Mouse (Mus musculus) intestine, embryonic 16.5 days (tissue): ENCODE results near the gene Med13l. TPM values are rescaled to one million over a fixed set of nuclear protein-coding genes. Genes with fewer than 3 reads are reported as not detected.

Experiments used
- ATAC-seq: fragments of 200-750 bp; cut with Nextera tagmentation; 2 replicates; pipeline ENCODE4 v1.8.0; 2017; ENCODE audit warnings: moderate TSS enrichment, moderate library complexity
- H3K27ac ChIP-seq: fragments of 300-500 bp; sonication (generic); 2 replicates; pipeline ENCODE4 v1.5.1; 2014; ENCODE audit warnings: mild to moderate bottlenecking, low read length
- H3K27me3 ChIP-seq: fragments of 300-500 bp; sonication (generic); replicated peaks from 2 replicates; pipeline ENCODE4 v1.6.1; 2014; ENCODE audit warnings: low read length, control low read depth, mixed read lengths; ENCODE audit not compliant: control insufficient read depth, insufficient read depth
- H3K36me3 ChIP-seq: fragments of 300-500 bp; sonication (generic); 2 replicates; pipeline ENCODE4 v1.6.1; 2014; ENCODE audit warnings: low read length, control low read depth; ENCODE audit not compliant: control insufficient read depth, insufficient read depth
- H3K4me1 ChIP-seq: fragments of 300-500 bp; sonication (generic); 2 replicates; pipeline ENCODE4 v1.6.1; 2014; ENCODE audit warnings: low read length, control low read depth, mixed read lengths; ENCODE audit not compliant: control insufficient read depth, insufficient read depth
- H3K4me2 ChIP-seq: fragments of 300-500 bp; sonication (generic); 2 replicates; pipeline ENCODE4 v1.6.1; 2014; ENCODE audit warnings: low read depth, low read length, control low read depth
- H3K4me3 ChIP-seq: fragments of 300-500 bp; sonication (generic); 2 replicates; pipeline ENCODE4 v1.5.1; 2014; ENCODE audit warnings: mild to moderate bottlenecking, low read length
- H3K9ac ChIP-seq: fragments of 300-500 bp; sonication (generic); 2 replicates; pipeline ENCODE4 v1.6.1; 2014; ENCODE audit warnings: low read depth, low read length
- H3K9me3 ChIP-seq: fragments of 300-500 bp; sonication (generic); 2 replicates; pipeline ENCODE4 v1.6.1; 2016; ENCODE audit warnings: low read length, control low read depth; ENCODE audit not compliant: control insufficient read depth
- WGBS: fragments of 180-500 bp; shearing (Covaris S2); extraction: QIAGEN DNeasy Blood & Tissue Kit; methylation state at CpG from one replicate; pipeline ENCODE4 v1.1.7; 2014; 5-methylcytosine and 5-hydroxymethylcytosine counted together
- polyA plus RNA-seq: library from polyadenylated mRNA; unstranded; fragments of >200 nt; fragmentation: Nextera tagmentation; extraction: Ambion mirVana; gene quantifications from 2 replicates; pipeline ENCODE4 v1.2.1, GENCODE M21; 2015

Med13l gene
- polyA plus RNA-seq = 6.4 and 6.6 TPM in 2 replicates

DNA sequence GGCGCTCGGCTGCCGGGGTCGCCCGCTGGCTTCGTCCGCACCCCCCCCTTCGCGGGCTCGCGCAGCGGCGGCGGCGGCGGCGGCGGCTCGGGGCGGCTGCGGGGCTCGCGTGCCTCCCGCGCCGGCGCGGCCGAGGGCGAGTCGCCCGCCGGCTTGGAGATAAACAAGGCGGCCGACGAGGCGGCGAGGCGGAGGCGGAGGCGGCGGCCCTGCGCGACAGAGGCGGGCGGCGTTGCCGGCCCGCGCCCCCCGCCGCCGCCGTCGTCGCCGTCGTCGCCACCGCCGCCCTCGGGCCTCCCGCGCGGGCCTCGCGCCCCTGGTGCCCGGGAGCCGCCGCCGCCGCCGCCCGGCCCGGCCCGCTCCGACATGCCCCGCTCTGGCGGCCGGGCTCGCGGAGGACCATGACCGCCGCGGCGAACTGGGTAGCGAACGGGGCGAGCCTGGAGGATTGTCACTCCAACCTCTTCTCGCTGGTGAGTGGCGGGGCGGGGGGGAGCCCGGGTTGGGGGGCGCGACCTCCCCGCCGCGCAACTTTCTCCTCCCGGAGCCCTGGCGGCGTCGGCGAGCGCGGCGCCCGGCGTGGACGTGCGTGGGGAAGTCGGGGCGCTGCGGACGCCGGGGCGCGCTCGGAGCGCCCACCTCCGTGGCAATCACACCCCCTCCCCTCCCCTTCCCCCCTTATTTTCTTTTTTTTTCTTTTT, at the start of gene Med13l:
Med13l (plus strand) TSS at position 295 of the 701 bp plus-strand sequence.
- peak; percentile 78 for ATAC-seq
- Histone ChIP-seq H3K27ac (peak within 1 kb of the TSS; percentile 86), H3K36me3 (no peaks in the 10 kb centered on the region), H3K9me3 (no peaks in the 10 kb centered on the region), H3K4me2 (peak within 1 kb of the TSS; percentile 85), H3K4me3 (peak within 1 kb of the TSS; percentile 79), H3K9ac (peak within 1 kb of the TSS; percentile 93), H3K4me1 (peaks cover 16% of the 10 kb centered on the region; the same call in 1 of the 2 replicates), H3K27me3 (no peaks in the 10 kb centered on the region)
- 0% methylated on average over 59 of the region's 120 CpGs for WGBS

- Histone ChIP-seq H3K36me3 (no peaks in the 10 kb centered on the region), H3K9ac (no peak overlapping the region), H3K4me1 (peaks cover 14% of the 10 kb centered on the region), H3K4me3 (no peak overlapping the region), H3K9me3 (no peaks in the 10 kb centered on the region), H3K27me3 (no peaks in the 10 kb centered on the region), H3K4me2 (no peak overlapping the region), H3K27ac (no peak overlapping the region)
- 79% methylated on average over 4 of the region's 4 CpGs for WGBS
- no peak for ATAC-seq
Observed at GRCm38 (mm10) chr5:118510969-118511368, 49.5 kb upstream of the Med13l start.

DNA sequence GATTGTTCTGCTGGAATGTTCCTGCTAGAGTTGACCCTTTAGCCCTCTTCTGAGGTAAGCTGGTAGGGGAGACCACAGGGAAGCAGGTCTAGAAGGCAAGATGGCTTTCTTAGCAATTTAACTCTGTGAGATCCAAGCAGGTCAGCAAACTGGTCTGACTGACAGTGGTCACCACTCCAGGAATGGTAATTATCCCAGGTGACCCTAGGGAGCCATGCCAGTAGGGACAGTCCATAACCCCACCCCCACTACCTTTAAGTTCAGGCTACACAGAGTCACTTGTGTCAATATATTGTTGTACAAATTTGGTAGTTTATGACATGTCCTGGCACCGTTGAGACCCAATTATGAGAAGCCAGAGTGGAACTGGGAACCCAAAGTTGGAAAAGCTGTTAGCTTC, 47.5 kb upstream of the Med13l start:
- no peaks in the 10 kb centered on the region for H3K36me3 ChIP-seq
- H3K4me1 ChIP-seq = peaks cover 23% of the 10 kb centered on the region
- ATAC-seq = no peak
- no peaks in the 10 kb centered on the region for H3K9me3 ChIP-seq
- WGBS = 55% methylated on average over 1 of the region's 1 CpGs
- H3K27me3 ChIP-seq = no peaks in the 10 kb centered on the region
- no peak overlapping the region for H3K4me3 ChIP-seq
- no peak overlapping the region for H3K4me2 ChIP-seq
- H3K27ac ChIP-seq = no peak overlapping the region
- 0 out of 2 replicates have a peak overlapping the region, but pooled peaks have one; percentile 12 for H3K9ac ChIP-seq

DNA sequence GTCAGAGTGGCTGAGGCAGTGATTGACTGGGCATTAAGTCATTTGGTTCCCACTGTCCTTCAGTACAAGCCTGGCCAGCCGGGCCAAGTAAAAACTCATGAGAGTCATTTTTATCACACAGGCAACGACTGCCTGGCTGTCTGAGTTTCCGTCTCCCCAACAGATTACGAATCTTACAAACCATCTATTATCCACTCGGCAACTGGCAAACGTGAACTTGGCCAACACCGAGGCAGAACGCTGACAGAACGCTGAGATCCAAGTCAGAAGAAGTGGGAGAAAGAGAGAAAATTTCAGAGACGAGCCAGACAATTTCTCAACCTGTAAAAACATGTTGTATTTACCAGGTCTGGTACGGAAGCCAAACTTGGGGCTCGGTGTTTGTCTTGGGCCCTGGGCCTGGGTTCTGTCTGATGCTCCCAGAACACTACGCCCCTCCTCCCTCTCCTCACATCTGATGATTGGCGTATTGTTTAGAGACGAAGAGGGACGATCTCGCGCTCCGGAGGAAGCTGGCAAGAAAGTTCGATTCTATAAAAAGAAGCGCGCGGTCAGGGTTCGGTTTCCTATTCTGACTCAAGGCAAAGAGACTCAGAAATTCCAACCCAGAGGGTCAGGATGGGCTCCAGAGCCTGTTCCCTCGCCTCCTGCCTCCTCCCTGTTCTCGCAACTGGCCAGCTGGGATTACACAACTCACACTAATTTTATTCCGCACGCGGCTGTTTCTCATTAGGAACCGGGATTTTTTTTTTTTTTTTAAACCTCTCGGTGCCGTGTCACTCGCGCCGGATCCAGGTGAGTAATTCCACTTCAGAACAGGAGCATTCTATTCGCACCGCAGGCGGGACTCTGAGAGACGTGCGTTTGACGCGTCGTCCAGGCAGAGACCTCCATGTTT, 46.6 kb upstream of the Med13l start:
- peak overlapping the region; percentile 38 for H3K27ac ChIP-seq
- 3% methylated on average over 43 of the region's 43 CpGs for WGBS
- peak overlapping the region; percentile 70 for H3K4me2 ChIP-seq
- peak overlapping the region; percentile 50 for H3K9ac ChIP-seq
- H3K36me3 ChIP-seq = no peaks in the 10 kb centered on the region
- H3K4me1 ChIP-seq = peaks cover 23% of the 10 kb centered on the region
- H3K4me3 ChIP-seq = peak overlapping the region; percentile 40
- peak; percentile 47 for ATAC-seq
- H3K27me3 ChIP-seq = no peaks in the 10 kb centered on the region
- H3K9me3 ChIP-seq = no peaks in the 10 kb centered on the region

GRCm38 (mm10) chr5:118514527-118514831, 46.0 kb upstream of the Med13l start:
- ATAC-seq = no peak
- H3K27me3 ChIP-seq = no peaks in the 10 kb centered on the region
- H3K4me3 ChIP-seq = peak overlapping the region; percentile 40
- peaks cover 23% of the 10 kb centered on the region for H3K4me1 ChIP-seq
- 22% methylated on average over 9 of the region's 9 CpGs for WGBS
- no peaks in the 10 kb centered on the region for H3K36me3 ChIP-seq
- H3K9me3 ChIP-seq = no peaks in the 10 kb centered on the region
- peak overlapping the region; percentile 50; the same call in 1 of the 2 replicates for H3K9ac ChIP-seq
- peak overlapping the region; percentile 70 for H3K4me2 ChIP-seq
- peak overlapping the region; percentile 38 for H3K27ac ChIP-seq

GRCm38 (mm10) chr5:118514842-118515241, 45.6 kb upstream of the Med13l start:
- Histone ChIP-seq H3K27me3 (no peaks in the 10 kb centered on the region), H3K36me3 (no peaks in the 10 kb centered on the region), H3K9me3 (no peaks in the 10 kb centered on the region), H3K4me2 (peak overlapping the region; percentile 70), H3K27ac (peak overlapping the region; percentile 38), H3K9ac (peak overlapping the region; percentile 50; the same call in 1 of the 2 replicates), H3K4me1 (peaks cover 23% of the 10 kb centered on the region), H3K4me3 (peak overlapping the region; percentile 40)
- 40% methylated on average over 5 of the region's 5 CpGs for WGBS
- no peak for ATAC-seq

DNA sequence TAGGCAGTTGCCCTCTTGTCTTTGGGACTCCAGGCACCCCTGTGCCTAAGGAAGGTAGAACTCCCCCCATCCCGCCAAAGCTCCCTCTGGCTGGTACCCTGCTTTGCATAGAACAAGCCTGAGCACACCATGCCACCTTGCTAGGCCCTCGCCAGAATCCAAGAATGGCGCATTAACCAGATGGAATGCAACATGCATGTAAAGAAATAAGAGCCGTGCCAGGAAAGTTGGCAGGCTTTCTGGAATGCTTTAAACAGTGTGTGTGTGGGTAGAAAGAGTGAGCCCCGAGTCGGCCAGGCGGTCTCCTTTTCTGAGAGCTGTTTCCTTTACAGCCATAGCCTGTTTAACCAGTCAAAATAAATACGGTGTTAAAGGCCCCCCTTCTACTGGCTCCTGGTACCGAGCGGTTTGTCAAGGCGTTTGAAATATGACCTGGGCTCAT, 45.2 kb upstream of the Med13l start:
- Histone ChIP-seq H3K4me3 (no peak overlapping the region), H3K9ac (0 out of 2 replicates have a peak overlapping the region, but pooled peaks have one; percentile 6), H3K27me3 (no peaks in the 10 kb centered on the region), H3K4me2 (peak overlapping the region; percentile 23; the same call in 1 of the 2 replicates), H3K36me3 (no peaks in the 10 kb centered on the region), H3K4me1 (peaks cover 23% of the 10 kb centered on the region), H3K27ac (peak overlapping the region; percentile 38; the same call in 1 of the 2 replicates), H3K9me3 (no peaks in the 10 kb centered on the region)
- peak; percentile 37 for ATAC-seq
- 20% methylated on average over 11 of the region's 11 CpGs for WGBS

DNA sequence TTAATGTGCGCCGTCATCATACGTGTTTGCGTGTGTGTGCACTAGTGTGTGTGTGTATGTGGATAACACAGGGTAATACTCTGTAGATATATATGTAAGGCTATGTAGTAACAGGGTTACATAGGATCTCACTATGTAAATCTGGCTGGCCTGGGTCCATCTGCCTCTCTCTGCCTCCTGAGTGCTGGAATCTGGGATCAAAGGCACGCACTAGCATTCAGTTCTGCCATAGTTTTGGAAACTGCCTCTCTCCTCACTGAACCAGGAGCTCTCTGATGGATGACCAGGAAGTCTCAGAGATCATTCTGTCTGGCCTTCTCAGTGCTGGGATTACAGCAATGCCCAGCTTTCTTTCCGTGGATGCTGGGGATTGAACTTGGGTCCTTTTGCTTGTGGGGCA, 44.4 kb upstream of the Med13l start:
- Histone ChIP-seq H3K4me3 (no peak overlapping the region), H3K36me3 (no peaks in the 10 kb centered on the region), H3K9ac (no peak overlapping the region), H3K27ac (peak overlapping the region; percentile 14; the same call in 1 of the 2 replicates), H3K4me2 (no peak overlapping the region), H3K27me3 (no peaks in the 10 kb centered on the region), H3K4me1 (peaks cover 23% of the 10 kb centered on the region), H3K9me3 (no peaks in the 10 kb centered on the region)
- ATAC-seq = no peak
- WGBS = 78% methylated on average over 6 of the region's 6 CpGs

- no peaks in the 10 kb centered on the region for H3K36me3 ChIP-seq
- H3K4me1 ChIP-seq = peaks cover 23% of the 10 kb centered on the region
- WGBS = 60% methylated on average over 6 of the region's 6 CpGs
- H3K9me3 ChIP-seq = no peaks in the 10 kb centered on the region
- no peak for ATAC-seq
- H3K4me3 ChIP-seq = no peak overlapping the region
- no peaks in the 10 kb centered on the region for H3K27me3 ChIP-seq
- H3K9ac ChIP-seq = no peak overlapping the region
- 0 out of 2 replicates have a peak overlapping the region, but pooled peaks have one; percentile 14 for H3K27ac ChIP-seq
- H3K4me2 ChIP-seq = no peak overlapping the region
Observed at GRCm38 (mm10) chr5:118516470-118516869, 44.0 kb upstream of the Med13l start.
